Mouse (Mus musculus) embryonic facial prominence, embryonic 11.5 days (tissue): ENCODE results near the gene Tbc1d7. TPM values are rescaled to one million over a fixed set of nuclear protein-coding genes. Genes with fewer than 3 reads are reported as not detected.

Experiments used
- ATAC-seq: fragments of 200-750 bp; cut with Nextera tagmentation; replicated peaks from 2 replicates; pipeline ENCODE4 v1.8.0; 2017; ENCODE audit warnings: low read depth; ENCODE audit not compliant: insufficient number of reproducible peaks, low FRiP score, low TSS enrichment
- DNase-seq: peaks from one replicate; pipeline ENCODE4 v3.0.0-alpha.2; 2015; ENCODE audit warnings: low spot score
- H3K27ac ChIP-seq: fragments of 300-500 bp; sonication (generic); replicated peaks from 2 replicates; pipeline ENCODE4 v1.5.1; 2014; ENCODE audit warnings: mild to moderate bottlenecking, low read depth, low read length, control low read depth
- H3K27me3 ChIP-seq: fragments of 300-500 bp; sonication (generic); 2 replicates; pipeline ENCODE4 v1.6.1; 2014; ENCODE audit warnings: mild to moderate bottlenecking, low read length, moderate library complexity, mixed read lengths; ENCODE audit not compliant: control insufficient read depth, insufficient read depth
- H3K36me3 ChIP-seq: fragments of 300-500 bp; sonication (generic); replicated peaks from 2 replicates; pipeline ENCODE4 v1.6.1; 2014; ENCODE audit warnings: low read depth, mild to moderate bottlenecking, low read length, moderate library complexity, mixed read lengths; ENCODE audit not compliant: control insufficient read depth, insufficient read depth
- H3K4me1 ChIP-seq: fragments of 300-500 bp; sonication (generic); 2 replicates; pipeline ENCODE4 v1.6.1; 2014; ENCODE audit warnings: low read length, mixed read lengths; ENCODE audit not compliant: control insufficient read depth, insufficient read depth
- H3K4me2 ChIP-seq: fragments of 300-500 bp; sonication (generic); 2 replicates; pipeline ENCODE4 v1.6.1; 2014; ENCODE audit warnings: low read depth, mild to moderate bottlenecking, control low read depth, low read length, moderate library complexity
- H3K4me3 ChIP-seq: fragments of 300-500 bp; sonication (generic); 2 replicates; pipeline ENCODE4 v1.5.1; 2014; ENCODE audit warnings: low read depth, low read length, control low read depth
- H3K9ac ChIP-seq: fragments of 300-500 bp; sonication (generic); replicated peaks from 2 replicates; pipeline ENCODE4 v1.6.1; 2014; ENCODE audit warnings: mild to moderate bottlenecking, control low read depth, low read length
- H3K9me3 ChIP-seq: fragments of 300-500 bp; sonication (generic); replicated peaks from 2 replicates; pipeline ENCODE4 v1.6.1; 2016; ENCODE audit warnings: mild to moderate bottlenecking, low read length, inconsistent platforms, mixed read lengths; ENCODE audit not compliant: control insufficient read depth
- WGBS: fragments of 180-500 bp; shearing (Covaris S2); extraction: QIAGEN DNeasy Blood & Tissue Kit; methylation state at CpG from one replicate; pipeline ENCODE4 v1.1.7; 2014; 5-methylcytosine and 5-hydroxymethylcytosine counted together
- polyA plus RNA-seq: library from polyadenylated mRNA; unstranded; fragments of >200 nt; fragmentation: Nextera tagmentation; extraction: Ambion mirVana; gene quantifications from 2 replicates; pipeline ENCODE4 v1.2.1, GENCODE M21; 2014

Tbc1d7 gene
- polyA plus RNA-seq: 71.5 and 72.9 TPM in 2 replicates

GRCm38 (mm10) chr13:43171020-43171710, at the start of gene Tbc1d7:
TSS of gene Tbc1d7 (minus strand) at chr13:43171501.
- ATAC-seq (peak; percentile 92), DNase-seq (peak; percentile 97)
- WGBS: under 1% methylated on average over 48 of the region's 48 CpGs
- H3K36me3 ChIP-seq: no peaks in the 10 kb centered on the region
- peak within 1 kb of the TSS; percentile 67 for H3K4me3 ChIP-seq
- no peaks in the 10 kb centered on the region for H3K4me1 ChIP-seq
- peak within 1 kb of the TSS; percentile 52 for H3K27ac ChIP-seq
- no peaks in the 10 kb centered on the region for H3K27me3 ChIP-seq
- peak within 1 kb of the TSS; percentile 88 for H3K9ac ChIP-seq
- no peaks in the 10 kb centered on the region for H3K9me3 ChIP-seq
- peak within 1 kb of the TSS; percentile 70 for H3K4me2 ChIP-seq

- H3K4me3 ChIP-seq: no peak overlapping the region
- WGBS: 89% methylated on average over 1 of the region's 1 CpGs
- H3K9me3 ChIP-seq: no peaks in the 10 kb centered on the region
Measured at GRCm38 (mm10) chr13:43220635-43221034, 49.3 kb upstream of the Tbc1d7 start.

GRCm38 (mm10) chr13:43218764-43219163, 47.5 kb upstream of the Tbc1d7 start:
- Histone ChIP-seq H3K4me3 (no peak overlapping the region), H3K36me3 (no peaks in the 10 kb centered on the region), H3K27ac (no peak overlapping the region), H3K9ac (no peak overlapping the region), H3K4me2 (no peak overlapping the region), H3K4me1 (no peaks in the 10 kb centered on the region), H3K9me3 (no peaks in the 10 kb centered on the region), H3K27me3 (no peaks in the 10 kb centered on the region)
- ATAC-seq: no peak
- DNase-seq: no peak
- WGBS: 59% methylated on average over 4 of the region's 4 CpGs

More at GRCm38 (mm10) chr13:43220635-43221034, 49.3 kb upstream of the Tbc1d7 start:
- H3K36me3 ChIP-seq: no peaks in the 10 kb centered on the region
- no peak for ATAC-seq
- no peak overlapping the region for H3K4me2 ChIP-seq
- H3K9ac ChIP-seq: no peak overlapping the region
- H3K4me1 ChIP-seq: no peaks in the 10 kb centered on the region
- DNase-seq: no peak
- no peak overlapping the region for H3K27ac ChIP-seq
- no peaks in the 10 kb centered on the region for H3K27me3 ChIP-seq

DNA sequence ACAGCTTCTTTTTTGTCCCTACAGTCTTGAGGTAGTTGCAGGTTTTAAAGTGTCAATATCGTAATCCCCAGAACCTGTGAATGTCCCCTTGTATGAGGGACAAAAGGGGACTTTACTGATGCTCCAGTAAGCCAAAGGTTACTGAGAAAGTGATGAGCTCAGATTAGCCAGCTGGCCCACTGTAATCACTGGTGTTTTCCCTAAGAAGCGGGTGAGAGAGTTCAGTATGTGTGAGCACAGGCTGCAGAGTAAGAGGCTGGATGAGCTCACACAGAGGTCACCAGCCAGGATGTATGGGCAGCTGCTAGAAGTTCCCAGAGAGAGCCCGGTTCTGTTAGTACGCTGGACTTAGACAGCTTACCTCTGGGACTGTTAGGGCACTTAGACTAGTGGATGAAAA, 47.0 kb upstream of the Tbc1d7 start:
- no peaks in the 10 kb centered on the region for H3K9me3 ChIP-seq
- DNase-seq (no peak), ATAC-seq (no peak)
- no peak overlapping the region for H3K27ac ChIP-seq
- H3K4me3 ChIP-seq: no peak overlapping the region
- H3K36me3 ChIP-seq: no peaks in the 10 kb centered on the region
- WGBS: 66% methylated on average over 4 of the region's 4 CpGs
- no peaks in the 10 kb centered on the region for H3K27me3 ChIP-seq
- H3K9ac ChIP-seq: no peak overlapping the region
- H3K4me1 ChIP-seq: no peaks in the 10 kb centered on the region
- no peak overlapping the region for H3K4me2 ChIP-seq

GRCm38 (mm10) chr13:43217686-43218085, 46.4 kb upstream of the Tbc1d7 start:
- no peak overlapping the region for H3K27ac ChIP-seq
- H3K4me3 ChIP-seq: no peak overlapping the region
- DNase-seq: no peak
- no peak for ATAC-seq
- H3K27me3 ChIP-seq: no peaks in the 10 kb centered on the region
- H3K9ac ChIP-seq: no peak overlapping the region
- H3K36me3 ChIP-seq: no peaks in the 10 kb centered on the region
- 72% methylated on average over 4 of the region's 4 CpGs for WGBS
- no peak overlapping the region for H3K4me2 ChIP-seq
- H3K9me3 ChIP-seq: no peaks in the 10 kb centered on the region
- no peaks in the 10 kb centered on the region for H3K4me1 ChIP-seq

DNA sequence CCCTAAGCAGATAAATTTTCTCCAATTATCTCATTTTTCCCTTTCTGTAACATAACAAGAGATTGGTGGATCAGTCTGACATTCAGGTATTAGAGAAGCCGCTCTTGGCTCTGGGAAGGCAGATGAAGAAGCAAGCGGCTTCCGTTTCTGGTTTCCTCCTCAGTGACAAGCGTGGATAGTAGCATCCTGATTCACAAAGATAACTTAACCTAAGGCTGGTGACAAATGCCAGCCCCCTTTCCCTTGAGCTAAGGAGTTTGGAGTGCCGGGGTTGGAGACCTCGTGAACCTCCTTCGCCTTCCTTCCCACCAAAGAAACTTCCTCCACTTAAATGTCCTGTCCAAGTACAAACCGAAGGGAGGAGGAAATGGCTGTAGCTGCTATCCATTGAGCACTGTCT, 45.8 kb upstream of the Tbc1d7 start:
- no peaks in the 10 kb centered on the region for H3K36me3 ChIP-seq
- no peak for ATAC-seq
- no peaks in the 10 kb centered on the region for H3K9me3 ChIP-seq
- WGBS: 86% methylated on average over 8 of the region's 8 CpGs
- no peak overlapping the region for H3K9ac ChIP-seq
- DNase-seq: no peak
- no peak overlapping the region for H3K4me3 ChIP-seq
- H3K27ac ChIP-seq: no peak overlapping the region
- no peaks in the 10 kb centered on the region for H3K4me1 ChIP-seq
- no peak overlapping the region for H3K4me2 ChIP-seq
- no peaks in the 10 kb centered on the region for H3K27me3 ChIP-seq

GRCm38 (mm10) chr13:43215994-43216706, 44.8 kb upstream of the Tbc1d7 start:
- no peaks in the 10 kb centered on the region for H3K27me3 ChIP-seq
- H3K36me3 ChIP-seq: no peaks in the 10 kb centered on the region
- DNase-seq (no peak), ATAC-seq (no peak)
- no peak overlapping the region for H3K4me3 ChIP-seq
- no peaks in the 10 kb centered on the region for H3K4me1 ChIP-seq
- no peak overlapping the region for H3K9ac ChIP-seq
- no peaks in the 10 kb centered on the region for H3K9me3 ChIP-seq
- 76% methylated on average over 9 of the region's 9 CpGs for WGBS
- H3K4me2 ChIP-seq: no peak overlapping the region
- H3K27ac ChIP-seq: no peak overlapping the region
